11 mouse cellular contexts compared by ENCODE assay signal in genomic region chr14:22809229-22809628, GRCm38 (mm10).
DNase-seq lines count a peak whose midpoint lies in the region; ATAC-seq and TF ChIP-seq lines count a peak whose summit lies in the region.
"Had no signal": no experiment of that assay in that cellular context is flagged by ENCODE, and none has a peak within 500 bp of the region (broad histone marks: within the 10 kb centered on the region; RNA-seq: fewer than 3 reads in every experiment).

No protein-coding gene starts in this region.

- no peaks in the 10 kb centered on the region for H3K36me3 ChIP-seq in embryonic facial prominence, embryonic 15.5 days
- H3K36me3 ChIP-seq in limb, embryonic 14.5 days (ENCODE audit: control insufficient read depth, insufficient read depth, low read length) = no peaks in the 10 kb centered on the region
- H3K36me3 ChIP-seq: heart, embryonic 12.5 days; liver, embryonic 13.5 days had no signal

- no peak overlapping the region for H3K4me3 ChIP-seq in embryonic facial prominence, embryonic 15.5 days (replicated peaks)
- H3K4me3 ChIP-seq in limb, embryonic 14.5 days (replicated peaks; ENCODE audit: low read length) = no peak overlapping the region
- H3K4me3 ChIP-seq: heart, embryonic 12.5 days; liver, embryonic 13.5 days had no signal

- H3K4me2 ChIP-seq in embryonic facial prominence, embryonic 15.5 days (replicated peaks) = no peak overlapping the region
- H3K4me2 ChIP-seq in limb, embryonic 14.5 days (replicated peaks; ENCODE audit: low read depth, low read length, severe bottlenecking) = no peak overlapping the region
- H3K4me2 ChIP-seq: heart, embryonic 12.5 days; liver, embryonic 13.5 days had no signal

- peak; percentile 10 to 12 for DNase-seq in cerebellum, postnatal 10 days
- DNase-seq in kidney, adult 9 months = peak; percentile 41
- no peak for DNase-seq in kidney, adult 11 months
- peak; percentile 57 for DNase-seq in limb, embryonic 14.5 days (ENCODE audit: low spot score)
- no peak for DNase-seq in MN1 (ENCODE audit: low spot score)
- DNase-seq in spleen, postnatal 36 days (ENCODE audit: low spot score in 2 of 2) = no peak
- DNase-seq: adrenal gland, postnatal 25 days; liver, embryonic 13.5 days had no signal

- no peak overlapping the region for H3K9ac ChIP-seq in embryonic facial prominence, embryonic 15.5 days
- no peak overlapping the region for H3K9ac ChIP-seq in limb, embryonic 14.5 days (ENCODE audit: low read depth, low read length, severe bottlenecking)
- H3K9ac ChIP-seq: heart, embryonic 12.5 days; liver, embryonic 13.5 days had no signal

- no peaks in the 10 kb centered on the region for H3K9me3 ChIP-seq in embryonic facial prominence, embryonic 15.5 days (replicated peaks)
- H3K9me3 ChIP-seq in limb, embryonic 14.5 days (ENCODE audit: control insufficient read depth, low read length) = no peaks in the 10 kb centered on the region
- H3K9me3 ChIP-seq: heart, embryonic 12.5 days; liver, embryonic 13.5 days had no signal

- 51% methylated on average over 3 of the region's 3 CpGs for WGBS in embryonic facial prominence, embryonic 15.5 days
- 59% methylated on average over 3 of the region's 3 CpGs for WGBS in limb, embryonic 14.5 days

- TF ChIP-seq POLR2A in limb, embryonic 14.5 days (IDR thresholded peaks at IDR 0.05; ENCODE audit: borderline replicate concordance, extremely low read depth, insufficient read depth, insufficient read length) = no peak

- peak overlapping the region; percentile 44; the same call in 1 of the 2 replicates for H3K27ac ChIP-seq in embryonic facial prominence, embryonic 15.5 days (replicated peaks)
- no peak overlapping the region for H3K27ac ChIP-seq in limb, embryonic 14.5 days (replicated peaks; ENCODE audit: low read depth, low read length)
- H3K27ac ChIP-seq: liver, embryonic 13.5 days had no signal

- H3K4me1 ChIP-seq in embryonic facial prominence, embryonic 15.5 days = peaks cover 33% of the 10 kb centered on the region
- peaks cover 20% of the 10 kb centered on the region for H3K4me1 ChIP-seq in limb, embryonic 14.5 days (ENCODE audit: control insufficient read depth, insufficient read depth, low read length)

- no peak for ATAC-seq in cerebellum, adult (ENCODE audit: insufficient number of reproducible peaks, low FRiP score, low TSS enrichment)
- ATAC-seq in embryonic facial prominence, embryonic 15.5 days (ENCODE audit: insufficient number of reproducible peaks, low FRiP score, low TSS enrichment, low read depth) = no peak
- no peak for ATAC-seq in limb, embryonic 14.5 days (ENCODE audit: low FRiP score, low read depth)

- no peaks in the 10 kb centered on the region for H3K27me3 ChIP-seq in embryonic facial prominence, embryonic 15.5 days
- no peaks in the 10 kb centered on the region for H3K27me3 ChIP-seq in limb, embryonic 14.5 days (ENCODE audit: control insufficient read depth, insufficient read depth, low read length)
- H3K27me3 ChIP-seq: heart, embryonic 12.5 days; liver, embryonic 13.5 days had no signal

Comparison
In these comparisons a context has a peak if more than half of its experiments do, and no peak if none do; other contexts are left out.
1. DNase-seq: peak in cerebellum, postnatal 10 days (2 of 2), kidney, adult 9 months (single experiment) and limb, embryonic 14.5 days (single experiment); none in kidney, adult 11 months (single experiment), MN1 (single experiment) and spleen, postnatal 36 days (0 of 2).